Mouse (Mus musculus) cerebellum, adult 2 months (tissue): Measurements from ENCODE around the gene Cps1.

Experiments
- CTCF ChIP-seq: fragments of 200-500 bp; IDR thresholded peaks from 2 replicates; pipeline ENCODE4 v1.5.1; 2011; ENCODE audit warnings: low read depth, mild to moderate bottlenecking, control low read depth, low read length, moderate library complexity, borderline replicate concordance; ENCODE audit not compliant: insufficient read depth
- POLR2A ChIP-seq: fragments of 200-500 bp; IDR thresholded peaks from 2 replicates; pipeline ENCODE4 v1.6.1; 2011; ENCODE audit warnings: low read length, control low read depth, borderline replicate concordance; ENCODE audit not compliant: insufficient read depth

DNA sequence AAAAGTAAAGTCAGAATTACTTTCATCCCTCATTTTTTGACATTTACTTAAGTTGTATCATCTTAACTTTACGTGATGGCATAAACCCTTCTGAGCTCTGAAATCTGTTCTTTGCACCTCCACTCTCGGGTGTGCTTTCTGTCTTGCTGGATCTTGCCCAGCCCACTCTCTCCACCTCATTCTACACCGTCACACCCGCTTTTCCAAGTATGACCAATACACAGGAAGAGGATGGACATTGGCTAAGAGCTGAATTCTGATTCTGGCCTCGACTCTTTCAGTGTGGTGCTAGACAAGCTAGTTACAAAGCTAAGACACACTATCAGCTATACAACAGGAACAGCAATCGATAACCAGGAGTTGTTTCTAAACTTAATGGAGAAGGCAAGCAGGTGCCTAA lies 5.0 kb upstream of the Cps1 start:
- no peak for TF ChIP-seq POLR2A
- TF ChIP-seq CTCF, result no peak
